Comparison of ENCODE assay signal across 28 mouse cellular contexts in the genomic region with DNA sequence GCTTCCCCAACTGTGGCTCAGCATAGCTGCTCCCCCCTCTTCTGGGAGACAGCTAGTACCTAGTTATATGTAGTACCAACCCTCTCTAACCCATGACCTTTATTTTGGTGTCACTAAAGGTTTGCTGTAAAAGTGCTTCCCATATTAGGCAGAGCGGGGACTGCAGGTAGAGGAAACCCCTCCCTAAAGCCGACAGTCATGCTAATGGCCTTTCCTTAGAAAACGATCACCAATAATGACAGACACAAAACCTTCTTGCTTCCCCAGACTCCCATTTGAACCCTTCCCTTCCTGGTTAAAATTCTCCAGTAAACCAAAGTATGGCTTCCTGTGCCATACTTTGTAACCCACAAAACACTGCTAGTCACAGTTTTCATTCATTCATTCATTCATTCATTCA. TPM values are rescaled to one million over a fixed set of nuclear protein-coding genes. Genes with fewer than 3 reads are reported as not detected.
"Had no signal": no experiment of that assay in that cellular context is flagged by ENCODE, and none has a peak within 500 bp of the region (broad histone marks: within the 10 kb centered on the region; RNA-seq: fewer than 3 reads in every experiment).

No protein-coding gene starts in this region.

- H3K4me1 ChIP-seq: heart, embryonic 15.5 days; hindbrain, embryonic 10.5 days; intestine, embryonic 15.5 days; limb, embryonic 12.5 days; liver, embryonic 13.5 days; liver, embryonic 15.5 days had no signal

- H3K9ac ChIP-seq: heart, embryonic 13.5 days; heart, embryonic 15.5 days; hindbrain, embryonic 12.5 days; hindbrain, embryonic 14.5 days; intestine, embryonic 15.5 days; limb, embryonic 12.5 days; liver, embryonic 13.5 days; liver, embryonic 15.5 days had no signal

- H3K4me2 ChIP-seq: heart, embryonic 11.5 days; heart, embryonic 13.5 days; heart, embryonic 15.5 days; hindbrain, embryonic 12.5 days; hindbrain, embryonic 14.5 days; intestine, embryonic 15.5 days; limb, embryonic 12.5 days; liver, embryonic 11.5 days; liver, embryonic 13.5 days; liver, embryonic 15.5 days had no signal

- H3K27me3 ChIP-seq: heart, embryonic 15.5 days; hindbrain, embryonic 12.5 days; intestine, embryonic 15.5 days; limb, embryonic 12.5 days; liver, embryonic 15.5 days had no signal

- DNase-seq: gastrocnemius, adult 2 months; gastrocnemius, postnatal 10 days; gastrocnemius, postnatal 25 days; heart, adult 2 months; heart, postnatal 4 days; kidney, adult 18-20 months; kidney, adult 8-10 months; kidney, postnatal 10 days; kidney, postnatal 25 days; kidney, postnatal 4 days; layer of hippocampus, adult 9-11 months; liver; liver, embryonic 13.5 days had no signal

- H3K9me3 ChIP-seq: heart, embryonic 13.5 days; heart, embryonic 15.5 days; hindbrain, embryonic 10.5 days; hindbrain, embryonic 12.5 days; intestine, embryonic 15.5 days; limb, embryonic 10.5 days; limb, embryonic 12.5 days; liver, embryonic 13.5 days; liver, embryonic 15.5 days had no signal

- H3K27ac ChIP-seq: gastrocnemius, adult 2 months; heart, adult 2 months; heart, embryonic 13.5 days; heart, embryonic 15.5 days; hindbrain, embryonic 10.5 days; hindbrain, embryonic 12.5 days; hindbrain, embryonic 14.5 days; intestine, embryonic 15.5 days; limb, embryonic 10.5 days; limb, embryonic 12.5 days; liver, embryonic 13.5 days; liver, embryonic 15.5 days had no signal

- ATAC-seq: hindbrain, embryonic 16.5 days; inflammation-experienced regulatory T-cells, adult 6 months; intestine, embryonic 15.5 days; intestine, postnatal 0 days had no signal

- H3K4me3 ChIP-seq: gastrocnemius, adult 2 months; heart, adult 2 months; heart, embryonic 13.5 days; heart, embryonic 15.5 days; hindbrain, embryonic 10.5 days; hindbrain, embryonic 12.5 days; intestine, embryonic 15.5 days; limb, embryonic 10.5 days; limb, embryonic 12.5 days; liver, embryonic 13.5 days; liver, embryonic 15.5 days had no signal

- H3K36me3 ChIP-seq: heart, embryonic 13.5 days; heart, embryonic 15.5 days; hindbrain, embryonic 12.5 days; intestine, embryonic 15.5 days; limb, embryonic 10.5 days; limb, embryonic 12.5 days; liver, embryonic 13.5 days; liver, embryonic 15.5 days had no signal

RNA-seq across cellular contexts. Expression of a gene that starts 46.6 kb away (rescaled TPM):
- total RNA-seq: granulocyte monocyte progenitor cell, adult 5-6 weeks had no signal
- polyA plus RNA-seq: inflammation-experienced regulatory T-cells, adult 6 months had no signal
